Mouse (Mus musculus): Measurements from ENCODE around the gene Cggbp1. TPM values are rescaled to one million over a fixed set of nuclear protein-coding genes. Genes with fewer than 3 reads are reported as not detected.

The Cggbp1 gene
- polyA plus RNA-seq, 1 experiment from 2014 or later = 58.2 TPM

DNA sequence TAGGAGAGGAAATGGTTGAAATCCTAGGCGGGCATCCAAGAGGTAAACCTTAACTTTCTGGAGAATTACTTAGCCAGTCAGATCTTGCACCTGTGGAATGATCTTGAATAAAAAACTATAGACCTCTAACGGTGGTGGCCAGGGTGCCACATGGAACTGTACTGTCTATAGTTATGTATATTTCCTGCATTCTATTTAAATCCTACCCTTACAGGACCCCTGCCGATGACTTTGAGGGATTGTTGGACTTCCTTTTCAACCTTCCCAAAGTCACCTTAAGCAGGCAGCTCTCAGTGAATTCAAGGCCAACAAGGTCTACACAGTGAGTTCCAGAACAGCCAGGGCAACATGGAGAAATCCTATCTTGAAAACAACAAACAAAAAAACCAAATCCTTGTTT lies 37.7 kb downstream of the Cggbp1 start:
- Histone ChIP-seq H3K27me3 (replicated peaks) (no peaks in the 10 kb centered on the region), H3K9ac (replicated peaks) (no peak overlapping the region), H3K27ac (replicated peaks) (no peak overlapping the region), H3K36me3 (no peaks in the 10 kb centered on the region), H3K9me3 (replicated peaks) (no peaks in the 10 kb centered on the region), H3K4me2 (no peak overlapping the region), H3K4me3 (replicated peaks) (no peak overlapping the region), H3K4me1 (no peaks in the 10 kb centered on the region)
- ATAC-seq (ENCODE audit: low FRiP score) = no peak
- 92% methylated on average over 3 of the region's 3 CpGs for WGBS

DNA sequence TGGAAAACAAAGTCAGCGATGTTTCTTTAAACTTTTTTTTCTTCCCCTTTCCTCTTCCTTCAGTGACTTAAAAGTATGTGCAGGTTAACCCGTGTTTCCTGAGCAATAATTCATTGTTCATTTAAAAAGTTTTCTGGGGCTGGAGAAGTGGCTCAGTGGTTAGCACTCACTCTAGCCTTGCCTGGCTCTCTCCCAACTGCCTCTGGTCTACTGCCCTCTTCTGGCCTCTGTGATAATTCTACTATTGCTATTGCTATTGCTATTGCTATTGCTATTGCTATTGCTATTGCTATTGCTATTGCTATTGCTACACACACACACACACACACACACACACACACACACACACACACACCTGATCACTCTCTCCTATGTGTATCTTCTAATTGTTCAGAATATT lies 47.3 kb downstream of the Cggbp1 start:
- H3K9ac ChIP-seq (replicated peaks) = no peak overlapping the region
- no peaks in the 10 kb centered on the region for H3K4me1 ChIP-seq
- H3K27me3 ChIP-seq (replicated peaks) = no peaks in the 10 kb centered on the region
- H3K4me2 ChIP-seq = no peak overlapping the region
- H3K9me3 ChIP-seq (replicated peaks) = no peaks in the 10 kb centered on the region
- H3K27ac ChIP-seq (replicated peaks) = no peak overlapping the region
- no peaks in the 10 kb centered on the region for H3K36me3 ChIP-seq
- no peak overlapping the region for H3K4me3 ChIP-seq (replicated peaks)
- no peak for ATAC-seq (ENCODE audit: low FRiP score)
- WGBS = 79% methylated on average over 2 of the region's 2 CpGs

DNA sequence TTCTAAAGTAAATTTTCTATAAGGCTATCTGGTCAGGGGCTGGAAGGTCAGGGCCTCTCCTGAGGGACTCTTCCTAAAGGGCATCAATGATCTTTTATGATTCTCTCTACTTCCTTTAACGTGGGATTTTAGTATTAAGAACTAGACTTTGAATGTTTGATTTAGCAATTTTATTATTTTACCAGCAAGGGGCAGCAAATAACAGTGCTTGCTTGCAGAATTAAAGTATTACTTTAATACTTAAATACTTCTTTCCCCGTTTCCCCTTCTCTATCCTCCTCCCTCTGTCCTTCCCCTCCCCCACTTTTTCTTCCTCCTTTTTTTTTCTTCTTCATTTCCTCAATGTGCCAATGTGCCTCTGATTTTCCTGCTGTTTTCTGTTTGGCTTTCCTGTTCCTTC lies 51.5 kb downstream of the Cggbp1 start:
- H3K36me3 ChIP-seq = no peaks in the 10 kb centered on the region
- no peaks in the 10 kb centered on the region for H3K4me1 ChIP-seq
- H3K27me3 ChIP-seq (replicated peaks) = no peaks in the 10 kb centered on the region
- WGBS = 36% methylated on average over 2 of the region's 2 CpGs
- no peak for ATAC-seq (ENCODE audit: low FRiP score)
- H3K9ac ChIP-seq (replicated peaks) = no peak overlapping the region
- H3K4me2 ChIP-seq = no peak overlapping the region
- no peak overlapping the region for H3K4me3 ChIP-seq (replicated peaks)
- H3K27ac ChIP-seq (replicated peaks) = no peak overlapping the region
- H3K9me3 ChIP-seq (replicated peaks) = no peaks in the 10 kb centered on the region

DNA sequence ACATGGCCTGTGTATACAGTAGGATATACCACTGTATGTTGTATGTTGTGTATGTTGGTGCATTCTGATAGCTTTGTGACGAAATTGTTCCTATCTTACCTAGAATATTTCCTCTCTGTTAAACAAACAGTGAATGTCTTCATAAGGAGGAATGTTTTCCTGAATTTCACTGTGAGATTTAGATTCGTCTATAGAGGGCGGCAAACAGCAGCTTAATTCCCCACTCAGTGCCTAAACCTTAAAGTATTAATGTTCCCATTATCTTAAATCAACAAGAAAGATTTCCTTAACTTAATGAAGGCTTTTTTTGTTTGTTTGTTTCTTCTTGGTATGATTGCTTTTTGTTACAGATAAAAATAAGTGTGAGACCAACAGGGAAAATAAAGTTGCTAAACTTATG lies 55.3 kb downstream of the Cggbp1 start:
- H3K9ac ChIP-seq (replicated peaks) = no peak overlapping the region
- no peak for ATAC-seq (ENCODE audit: low FRiP score)
- no peak overlapping the region for H3K27ac ChIP-seq (replicated peaks)
- no peaks in the 10 kb centered on the region for H3K9me3 ChIP-seq (replicated peaks)
- H3K27me3 ChIP-seq (replicated peaks) = no peaks in the 10 kb centered on the region
- no peak overlapping the region for H3K4me3 ChIP-seq (replicated peaks)
- H3K36me3 ChIP-seq = no peaks in the 10 kb centered on the region
- 49% methylated on average over 3 of the region's 3 CpGs for WGBS
- H3K4me1 ChIP-seq = no peaks in the 10 kb centered on the region
- H3K4me2 ChIP-seq = no peak overlapping the region

DNA sequence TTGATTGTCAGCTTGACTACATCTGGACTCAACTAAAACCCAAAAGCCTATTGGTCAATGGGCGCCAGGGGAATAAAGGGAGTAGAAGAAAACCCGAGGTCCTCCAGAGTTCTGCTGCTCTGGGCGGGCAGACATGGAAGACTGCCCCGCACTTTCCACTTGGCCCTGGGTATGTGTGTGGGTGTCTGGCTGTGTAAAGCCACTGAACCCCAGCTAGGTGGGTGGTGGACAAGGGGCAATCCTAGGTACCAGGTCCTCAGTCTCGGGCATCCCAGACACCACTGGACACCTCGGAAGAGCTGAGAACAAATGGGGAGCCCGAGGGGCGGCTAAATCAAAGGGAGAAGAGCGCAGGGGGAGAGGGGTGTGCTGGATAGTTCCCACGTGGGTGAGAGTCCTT lies 57.0 kb downstream of the Cggbp1 start:
- no peak for ATAC-seq (ENCODE audit: low FRiP score)
- no peaks in the 10 kb centered on the region for H3K4me1 ChIP-seq
- H3K9me3 ChIP-seq (replicated peaks) = no peaks in the 10 kb centered on the region
- no peaks in the 10 kb centered on the region for H3K27me3 ChIP-seq (replicated peaks)
- no peak overlapping the region for H3K27ac ChIP-seq (replicated peaks)
- H3K9ac ChIP-seq (replicated peaks) = no peak overlapping the region
- H3K4me2 ChIP-seq = no peak overlapping the region
- no peak overlapping the region for H3K4me3 ChIP-seq (replicated peaks)
- 87% methylated on average over 10 of the region's 10 CpGs for WGBS
- H3K36me3 ChIP-seq = no peaks in the 10 kb centered on the region

Other genes with a start within 250 kb of the Cggbp1 start
- gene Csnka2ip, start 249.6 kb upstream of the Cggbp1 start, polyA plus RNA-seq (2015; fragmentation: Nextera tagmentation; extraction: Ambion mirVana) = not detected in 2 replicates
- 15.9 and 20.0 TPM in 2 replicates for gene 4930453N24Rik, start 80.8 kb upstream of the Cggbp1 start, polyA plus RNA-seq (2015; fragmentation: Nextera tagmentation; extraction: Ambion mirVana)
- gene Zfp654, start 344 bp upstream of the Cggbp1 start, polyA plus RNA-seq (2015; fragmentation: Nextera tagmentation; extraction: Ambion mirVana) = 4.5 and 4.9 TPM in 2 replicates